Comparison of ENCODE assay signal across 8 mouse cellular contexts in the genomic region with DNA sequence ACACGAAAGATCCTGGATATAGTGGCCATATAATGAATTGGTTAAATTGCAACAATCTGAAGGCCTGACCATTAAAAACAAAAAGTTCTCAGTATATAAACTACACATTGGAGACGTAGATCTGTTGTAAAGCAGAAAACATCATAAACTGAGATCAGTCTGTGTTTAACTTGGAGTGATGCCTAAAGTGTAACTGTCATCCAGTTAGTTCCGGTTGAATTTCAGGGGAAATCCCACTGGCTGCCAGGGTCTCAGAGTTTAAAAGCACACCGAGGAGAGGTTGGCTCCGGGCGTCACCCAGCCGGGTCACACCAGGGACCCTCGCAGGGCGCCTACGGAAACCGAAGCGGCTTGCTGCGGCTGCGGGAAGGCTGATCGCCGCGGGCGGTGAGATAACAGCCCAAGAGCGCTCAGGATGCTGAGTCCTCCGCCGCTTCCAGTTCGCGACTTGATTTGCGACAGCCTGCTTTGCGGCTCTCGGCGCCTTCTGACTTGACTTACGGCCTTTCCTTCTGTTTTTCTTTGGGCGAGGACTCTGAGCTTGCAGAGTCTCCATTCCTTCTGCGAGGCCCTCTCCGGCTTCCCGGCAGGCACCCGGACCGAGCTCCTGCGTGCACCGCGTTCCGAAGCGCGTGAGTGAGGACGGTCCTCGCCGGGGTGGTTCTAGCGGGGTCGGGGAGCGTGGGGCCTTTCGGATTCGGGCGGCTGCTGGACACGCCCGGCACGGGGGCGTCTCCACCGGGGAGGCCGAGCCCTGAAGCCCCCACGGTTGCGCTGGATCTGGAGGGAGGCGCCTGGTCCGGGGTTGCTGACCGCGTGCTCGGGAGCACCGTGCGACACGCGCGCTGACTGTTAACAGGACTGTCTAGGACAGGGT. TPM values are rescaled to one million over a fixed set of nuclear protein-coding genes. Genes with fewer than 3 reads are reported as not detected.
A peak's percentile ranks its signal among the peaks of the same experiment; 100 is the strongest.
DNase-seq lines count a peak whose midpoint lies in the region; ATAC-seq lines count a peak whose summit lies in the region.

Gene Rad52, plus strand, starts transcription at position 495 of the 877 bp plus-strand sequence.

- DNase-seq in T-cell, adult 2 months (ENCODE audit: low spot score) = peak; percentile 84
- DNase-seq in cerebellum, postnatal 36 days = peak; percentile 91 to 92
- peak; percentile 86 for DNase-seq in gastrocnemius, adult 18-20 months (ENCODE audit: low spot score)
- DNase-seq in left cerebral cortex, adult 18-20 months (ENCODE audit: low spot score in 2 of 2) = peak; percentile 88 to 91
- peak; percentile 92 for DNase-seq in right cerebral cortex, adult 18-20 months
- DNase-seq in urinary bladder, postnatal 10 days (ENCODE audit: low spot score) = peak; percentile 30

- H3K9ac ChIP-seq in hindbrain, embryonic 16.5 days (ENCODE audit: low read depth, low read length) = peak within 1 kb of the TSS; percentile 93

- under 1% methylated on average over 67 of the region's 67 CpGs for WGBS in hindbrain, embryonic 16.5 days
- 1% methylated on average over 67 of the region's 67 CpGs for WGBS in macrophage (ENCODE audit: missing documents)

- no peaks in the 10 kb centered on the region for H3K27me3 ChIP-seq in hindbrain, embryonic 16.5 days (replicated peaks; ENCODE audit: control insufficient read depth, insufficient read depth, low read length)

- no peaks in the 10 kb centered on the region for H3K36me3 ChIP-seq in hindbrain, embryonic 16.5 days (ENCODE audit: control insufficient read depth, insufficient read depth, low read length)
- H3K36me3 ChIP-seq in macrophage (ENCODE audit: inconsistent target) = no peaks in the 10 kb centered on the region

- peaks cover 6% of the 10 kb centered on the region for H3K4me1 ChIP-seq in hindbrain, embryonic 16.5 days (ENCODE audit: control insufficient read depth, insufficient read depth, low read depth, low read length)

- peaks cover 46% of the 10 kb centered on the region for H3K79me2 ChIP-seq in macrophage (ENCODE audit: inconsistent target)

- peak within 1 kb of the TSS; percentile 86 for H3K4me3 ChIP-seq in hindbrain, embryonic 16.5 days (ENCODE audit: low read length)
- H3K4me3 ChIP-seq in macrophage (ENCODE audit: inconsistent target) = peak within 1 kb of the TSS; percentile 61

- no peaks in the 10 kb centered on the region for H3K9me3 ChIP-seq in hindbrain, embryonic 16.5 days (ENCODE audit: control insufficient read depth, low read length)

- ATAC-seq in hindbrain, embryonic 16.5 days = peak; percentile 89

- H3K27ac ChIP-seq in hindbrain, embryonic 16.5 days (ENCODE audit: low read depth, low read length) = peak within 1 kb of the TSS; percentile 95
- 0 out of 2 replicates have a peak within 1 kb of the TSS, but pooled peaks have one; percentile 5 for H3K27ac ChIP-seq in macrophage

- peak within 1 kb of the TSS; percentile 59 for H3K4me2 ChIP-seq in hindbrain, embryonic 16.5 days (ENCODE audit: low read length)

RNA-seq across cellular contexts. Expression of gene Rad52, which starts in this region (rescaled TPM):
- total RNA-seq in gastrocnemius, adult 18-20 months (2021) = 10 to 100 TPM; 12.4 to 14.7 TPM
- polyA plus RNA-seq in hindbrain, embryonic 16.5 days (2015; fragmentation: Nextera tagmentation; extraction: Ambion mirVana) = 24.0 and 25.5 TPM in 2 replicates
- total RNA-seq in left cerebral cortex, adult 18-20 months (2021) = 10 to 100 TPM; 37.5 to 39.6 TPM
- 10 to 100 TPM; 15.1 to 83.3 (median 50.4) TPM for total RNA-seq in macrophage (2018; cell fraction: chromatin; rRNA removed)
- 1 to 10 TPM; 3.5 to 8.7 (median 5.1) TPM for total RNA-seq in macrophage (2018; cell fraction: cytosol; rRNA removed)
- 10 to 100 TPM in 24 of 26 experiments, 1 to 10 TPM in 2; 7.0 to 44.2 (median 26.2) TPM for total RNA-seq in macrophage (2018; cell fraction: nucleus; rRNA removed)
- 5.0 to 8.7 TPM (median 6.8 TPM) in 3 replicates for polyA plus RNA-seq in macrophage (2018)

Comparison
In these comparisons a context has a peak if more than half of its experiments do, and no peak if none do; other contexts are left out.
1. Peak in every context shown above with its lines: DNase-seq, ATAC-seq, H3K4me3 ChIP-seq and H3K27ac ChIP-seq.
2. DNase-seq: peak in every context shown above with its lines; median percentile 92 in right cerebral cortex, adult 18-20 months; 92 in cerebellum, postnatal 36 days; 90 in left cerebral cortex, adult 18-20 months; 86 in gastrocnemius, adult 18-20 months; 84 in T-cell, adult 2 months; 30 in urinary bladder, postnatal 10 days.